Mouse (Mus musculus): ENCODE measurements around the gene Mum1.

Mum1 gene

DNA sequence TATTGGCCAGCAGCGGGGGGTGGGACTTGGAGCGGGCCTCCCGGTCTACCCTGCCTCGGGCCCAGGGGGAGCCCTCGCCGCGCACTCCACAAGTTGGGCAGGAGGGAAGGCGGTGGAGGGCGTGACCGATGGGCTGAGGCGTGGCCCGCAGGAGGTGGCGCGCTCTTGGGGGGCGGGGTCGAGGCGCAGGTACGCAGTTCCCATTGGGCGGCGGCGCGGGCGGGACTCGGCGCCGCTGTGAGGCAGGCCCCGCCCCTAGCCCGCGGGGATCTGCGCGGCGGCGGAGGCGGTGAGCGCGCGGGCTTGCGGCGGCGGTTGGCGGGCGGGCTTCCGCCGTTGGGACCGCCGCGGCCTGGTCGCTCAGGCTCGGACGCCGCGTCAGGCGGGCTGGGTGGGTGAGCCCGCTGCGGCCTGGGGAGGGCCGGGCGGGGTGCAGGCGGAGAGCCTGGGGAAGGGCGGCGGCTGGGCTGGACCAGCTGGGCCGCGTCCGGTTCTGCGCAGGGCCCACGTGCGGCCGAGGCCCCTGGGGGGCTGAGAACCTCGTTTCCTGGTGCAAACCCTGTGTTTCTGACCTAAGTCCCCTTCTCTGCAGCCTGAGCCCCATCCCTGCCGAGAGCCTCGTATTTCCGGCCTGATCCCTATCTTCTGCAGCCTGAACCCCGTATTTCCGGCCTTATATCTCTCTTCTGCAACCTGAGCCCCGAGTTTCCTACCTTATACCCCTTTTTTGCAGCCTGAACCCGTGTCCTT lies at the start of gene Mum1:
TSS of gene Mum1 (plus strand) at position 19 of the 750 bp plus-strand sequence.
- peak; percentile 99 for DNase-seq (ENCODE audit: low spot score)

DNA sequence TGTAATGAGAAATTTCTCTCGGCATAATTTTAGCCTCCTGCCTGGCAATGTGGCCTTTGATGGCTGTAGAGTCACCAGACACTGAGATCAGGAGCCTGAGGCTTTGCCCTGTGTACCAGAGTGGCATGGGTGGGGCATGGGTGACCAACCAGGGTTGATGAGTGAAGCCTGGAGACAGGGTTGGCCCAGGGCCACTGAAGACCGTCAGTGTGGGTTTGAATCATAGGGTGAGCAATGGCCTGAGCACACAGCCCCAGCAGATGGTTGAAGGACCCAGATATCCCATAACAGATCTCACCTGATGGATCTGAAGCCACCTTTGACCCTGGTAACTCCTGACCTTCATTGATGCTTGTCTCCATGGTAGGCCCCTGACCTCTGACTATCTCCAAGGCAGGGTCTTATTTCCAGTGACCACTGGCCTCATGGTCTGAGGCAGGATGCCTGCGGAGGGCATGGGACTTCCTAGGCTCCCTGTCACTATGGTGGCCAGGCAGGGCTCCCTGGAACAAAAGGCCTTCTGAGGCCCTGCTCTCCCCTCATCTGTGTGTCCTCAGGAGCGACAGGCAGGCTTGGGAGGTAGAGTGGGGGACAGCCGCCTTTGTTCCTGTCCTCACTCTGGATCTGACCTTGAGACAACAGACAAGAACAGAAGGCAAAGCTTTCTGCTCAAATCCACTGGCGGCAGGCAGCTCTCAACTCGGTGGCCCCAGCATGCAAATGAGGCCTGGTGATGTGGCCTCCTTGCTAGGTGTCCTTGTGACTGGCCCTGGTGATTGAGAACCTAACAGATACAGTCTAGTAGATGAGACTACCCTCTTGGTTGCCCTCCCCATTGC lies 48.6 kb upstream of the Mum1 start:
- DNase-seq (ENCODE audit: low spot score) = no peak

DNA sequence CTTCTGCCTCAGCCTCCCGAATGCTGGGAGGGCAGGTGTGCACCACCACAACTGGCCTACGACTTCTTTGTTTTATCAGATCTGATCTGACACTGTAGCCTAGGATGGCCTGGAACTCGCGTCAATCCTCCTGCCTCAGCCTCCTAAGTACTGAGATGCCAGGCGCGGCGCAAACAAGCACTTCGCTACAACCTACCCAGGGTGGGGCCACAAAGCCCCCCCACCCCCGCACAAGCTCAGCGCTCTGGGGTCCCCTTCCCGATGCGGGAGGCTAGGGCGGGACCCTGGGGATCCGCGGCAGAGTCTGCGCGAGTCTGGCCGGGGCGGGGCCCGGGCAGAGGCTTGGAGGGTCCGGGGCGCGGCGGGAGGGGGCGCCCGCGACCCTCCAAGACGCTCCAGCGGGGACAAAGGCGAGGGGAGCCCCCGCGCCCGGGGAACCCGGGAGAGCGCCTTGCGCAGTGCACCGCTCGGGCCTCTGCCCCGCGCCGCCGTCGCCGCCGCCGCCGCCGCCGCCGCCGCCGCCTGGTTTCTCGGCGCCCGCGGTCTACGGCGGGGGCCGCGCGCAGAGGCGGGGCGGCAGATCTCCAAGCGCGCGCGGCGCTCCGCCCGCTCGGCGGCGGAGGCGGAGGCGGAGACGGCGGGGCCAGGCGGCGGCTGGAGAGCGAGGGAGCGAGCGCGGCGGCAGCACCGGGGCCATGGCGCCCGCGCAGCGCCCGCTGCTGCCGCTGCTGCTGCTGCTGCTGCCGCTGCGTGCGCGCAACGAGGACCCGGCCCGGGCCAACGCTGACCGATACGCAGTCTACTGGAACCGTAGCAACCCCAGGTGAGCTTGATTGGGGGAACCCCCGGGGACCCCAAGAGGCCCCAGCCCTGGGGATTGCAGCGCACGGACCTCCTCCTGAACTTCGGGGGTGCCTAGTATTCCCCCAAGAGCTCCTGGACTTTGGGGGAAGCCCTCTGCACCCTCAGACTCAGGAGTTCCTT lies 46.9 kb upstream of the Mum1 start, which contains the start of gene Efna2:
TSS of gene Efna2 (plus strand) at position 415 of the 984 bp plus-strand sequence.
- peak; percentile 54 for DNase-seq (ENCODE audit: low spot score)

DNA sequence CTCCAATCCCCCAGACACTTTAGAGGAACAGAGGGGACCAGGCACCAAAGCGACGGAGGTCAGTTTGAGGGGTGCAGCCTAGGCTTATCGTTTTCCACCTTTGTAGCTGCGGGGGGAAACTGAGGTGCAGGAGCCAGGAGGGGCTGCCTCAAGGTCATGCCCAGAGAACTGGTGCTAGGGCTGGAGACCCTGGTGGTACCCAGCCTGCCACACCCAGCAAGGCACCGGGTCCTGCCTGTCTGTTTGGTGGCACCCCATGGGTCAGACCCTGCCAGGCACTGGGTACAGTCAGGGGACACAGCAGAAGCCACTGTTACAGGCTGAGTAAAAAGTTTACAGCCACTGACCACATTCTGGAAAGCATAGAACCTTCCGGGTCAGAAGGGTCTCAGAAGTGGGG lies 45.9 kb upstream of the Mum1 start:
- DNase-seq (ENCODE audit: low spot score) = no peak

DNA sequence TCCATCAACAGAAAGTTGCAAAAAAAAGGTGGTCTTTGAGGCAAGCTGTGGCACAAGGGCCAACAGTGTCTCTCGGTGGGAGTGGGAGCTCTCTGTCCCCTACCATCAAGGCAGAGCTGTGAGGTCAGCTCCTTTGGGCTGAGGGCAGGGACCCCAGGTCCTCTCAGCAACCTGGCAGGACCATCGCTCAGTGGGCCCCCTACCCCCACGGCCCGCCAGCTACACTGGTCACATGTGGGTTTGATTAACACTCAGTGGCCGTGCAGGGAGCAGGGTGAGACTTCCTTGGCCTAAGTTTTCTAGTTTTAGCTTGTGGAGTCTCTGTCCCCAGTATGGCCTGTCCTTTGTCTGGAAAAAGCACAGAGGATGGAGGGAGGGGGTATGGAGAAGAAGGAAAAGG lies 45.4 kb upstream of the Mum1 start:
- no peak for DNase-seq (ENCODE audit: low spot score)

DNA sequence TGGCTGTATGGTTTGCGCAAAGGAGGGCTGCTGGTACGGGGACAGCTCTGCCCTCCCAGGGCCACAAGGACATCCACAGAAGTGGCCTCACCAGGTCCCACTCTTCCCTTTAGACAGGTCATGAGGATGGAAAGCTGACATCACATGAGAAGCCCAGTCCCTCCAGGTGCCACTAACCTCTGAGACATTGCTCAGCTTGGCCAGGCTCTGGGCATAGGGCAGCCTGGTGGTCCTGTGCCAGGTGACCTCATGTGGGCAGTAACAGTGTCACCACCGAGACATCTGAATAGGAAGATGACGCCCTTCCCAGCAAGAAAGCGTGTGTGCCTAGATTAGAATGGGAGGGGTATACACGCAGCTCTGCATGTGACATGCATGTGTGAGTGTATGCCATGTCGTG lies 43.7 kb upstream of the Mum1 start:
- no peak for DNase-seq (ENCODE audit: low spot score)

DNA sequence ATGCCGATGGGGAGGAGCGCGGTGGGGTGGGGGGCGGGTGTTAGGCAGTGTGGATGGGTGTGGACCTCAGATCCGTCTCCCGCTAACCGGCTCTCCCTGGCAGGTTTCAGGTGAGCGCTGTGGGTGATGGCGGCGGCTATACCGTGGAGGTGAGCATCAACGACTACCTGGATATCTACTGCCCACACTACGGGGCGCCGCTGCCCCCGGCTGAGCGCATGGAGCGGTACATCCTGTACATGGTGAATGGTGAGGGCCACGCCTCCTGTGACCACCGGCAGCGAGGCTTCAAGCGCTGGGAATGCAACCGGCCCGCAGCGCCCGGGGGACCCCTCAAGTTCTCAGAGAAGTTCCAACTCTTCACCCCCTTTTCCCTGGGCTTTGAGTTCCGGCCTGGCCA lies 39.6 kb upstream of the Mum1 start:
- DNase-seq (ENCODE audit: low spot score) = no peak

DNA sequence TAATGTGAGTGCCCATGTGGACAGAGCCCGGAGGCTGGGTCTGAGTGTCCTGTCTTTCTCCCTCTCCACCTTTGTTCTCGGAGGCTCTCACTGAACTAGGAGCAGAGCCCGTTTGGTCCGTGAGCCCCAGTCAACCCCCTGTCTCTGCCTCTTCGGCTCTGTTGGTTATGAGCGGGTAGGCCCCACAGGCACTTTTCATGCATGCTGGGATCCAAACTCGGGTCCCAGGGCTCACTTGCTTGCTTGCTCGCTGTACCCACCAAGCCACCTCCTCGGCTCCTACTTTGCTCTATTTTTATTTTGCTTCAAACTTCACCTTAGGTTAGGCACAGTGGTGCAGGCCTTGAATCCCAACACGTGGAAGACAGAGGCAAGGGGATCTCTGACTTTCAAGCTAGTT lies 38.5 kb upstream of the Mum1 start:
- DNase-seq (ENCODE audit: low spot score) = no peak

DNA sequence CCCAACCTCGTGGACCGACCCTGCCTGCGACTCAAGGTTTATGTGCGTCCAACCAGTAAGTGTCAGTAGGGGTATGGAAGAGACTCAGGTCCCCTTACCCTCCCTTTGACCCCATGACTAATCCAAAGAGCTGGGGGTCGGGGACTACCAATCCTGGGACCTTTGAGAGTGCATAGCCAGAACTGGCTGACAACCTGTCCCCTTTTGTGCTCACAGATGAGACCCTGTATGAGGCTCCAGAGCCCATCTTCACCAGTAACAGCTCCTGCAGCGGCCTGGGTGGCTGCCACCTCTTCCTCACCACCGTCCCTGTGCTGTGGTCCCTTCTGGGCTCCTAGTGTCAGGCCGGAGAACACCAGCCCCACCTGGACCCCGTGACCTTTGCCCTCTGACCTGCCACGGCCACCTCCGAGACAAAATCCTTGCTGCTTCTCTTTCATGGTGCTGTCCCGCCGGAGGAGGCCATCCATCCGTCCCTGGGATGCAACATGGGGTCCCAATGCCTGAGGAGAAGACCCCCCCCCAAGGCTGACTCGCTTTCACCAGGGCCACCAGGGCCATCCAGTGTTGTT lies 37.7 kb upstream of the Mum1 start:
- no peak for DNase-seq (ENCODE audit: low spot score)

DNA sequence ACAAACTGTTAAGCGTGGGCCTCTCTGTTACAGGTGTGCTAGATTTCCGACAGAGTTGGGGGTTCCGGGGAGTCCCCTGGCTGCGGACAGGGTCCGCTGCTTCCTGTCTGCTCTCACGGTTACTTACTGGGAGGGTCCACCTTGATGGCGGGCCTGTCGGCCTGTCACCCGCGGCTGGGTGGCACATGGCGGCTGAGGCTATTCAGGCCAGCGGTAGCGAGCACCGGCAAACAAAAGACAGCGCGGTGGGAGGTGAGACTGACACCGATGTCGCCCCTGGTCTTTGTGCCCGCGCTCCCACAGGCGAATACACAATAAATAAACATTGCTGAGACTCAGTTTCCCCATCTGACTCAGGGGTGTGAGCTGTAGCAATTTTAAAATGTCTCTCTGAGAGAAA lies 36.2 kb upstream of the Mum1 start:
- DNase-seq (ENCODE audit: low spot score) = peak; percentile 66

DNA sequence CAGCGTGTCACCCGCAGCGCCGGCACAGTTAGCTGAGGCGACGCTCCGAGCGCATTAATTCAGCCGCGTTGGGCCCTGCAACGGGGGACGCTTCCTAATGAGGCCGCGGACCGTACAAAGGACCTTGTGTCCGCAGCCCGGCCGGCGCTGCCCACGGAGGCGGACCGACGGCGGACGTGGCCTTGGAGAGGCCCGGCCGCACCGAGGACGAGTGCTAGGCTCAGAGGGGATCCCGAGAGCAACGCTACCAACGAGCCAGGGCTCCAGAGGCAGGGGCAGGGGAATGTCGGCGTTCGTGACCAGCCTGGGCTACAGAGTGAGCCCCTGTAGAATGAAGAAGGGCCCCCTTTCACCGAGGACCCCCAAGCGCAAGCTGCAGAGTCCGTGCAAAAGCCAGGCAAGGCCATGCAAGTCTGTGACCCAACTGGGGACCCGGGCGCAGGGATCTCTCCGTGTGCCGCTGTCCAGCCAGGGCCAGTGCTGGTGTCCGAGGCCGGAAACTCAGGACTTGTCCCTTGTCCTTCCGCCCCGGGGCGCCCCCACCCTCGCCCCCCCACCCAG lies 35.7 kb upstream of the Mum1 start:
- DNase-seq (ENCODE audit: low spot score) = peak; percentile 75

DNA sequence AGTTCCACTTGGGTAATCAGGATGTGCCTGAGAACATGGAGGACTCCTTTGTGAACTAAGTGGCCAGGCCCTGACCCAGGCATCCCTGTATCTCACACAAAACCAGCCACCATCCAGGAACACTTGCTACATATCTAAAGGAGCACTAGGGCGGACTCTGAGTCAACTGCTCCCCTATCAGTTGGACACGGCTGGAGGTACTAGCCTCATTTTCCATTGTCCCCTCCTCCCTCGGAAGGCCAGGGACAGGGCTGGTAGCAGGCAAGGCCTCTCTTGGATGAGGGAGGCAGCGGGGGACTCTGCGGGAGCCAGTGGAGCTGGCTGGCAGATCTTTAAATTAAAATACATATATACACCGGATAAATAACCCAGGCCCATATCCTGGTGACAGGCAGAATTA lies 32.3 kb upstream of the Mum1 start:
- DNase-seq (ENCODE audit: low spot score) = no peak

DNA sequence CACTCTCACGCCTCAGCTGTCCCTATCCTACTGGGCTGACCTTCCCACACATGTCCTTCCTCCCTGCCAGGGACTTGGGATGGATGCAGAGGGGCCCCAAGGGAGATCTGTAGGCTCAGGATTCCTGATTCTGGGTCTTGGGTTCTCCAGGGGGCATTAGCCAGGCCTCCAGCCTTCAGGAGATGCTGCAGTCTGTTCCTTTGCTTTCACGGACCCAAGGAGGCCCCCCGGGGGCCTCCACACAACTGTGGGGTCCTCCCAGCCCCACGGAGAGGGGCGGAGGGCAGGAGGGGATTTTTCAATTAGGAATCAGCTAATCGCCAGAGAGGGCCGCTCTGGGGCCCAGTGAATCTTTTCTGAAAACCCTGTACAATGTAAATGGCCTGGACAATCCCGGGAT lies 31.8 kb upstream of the Mum1 start:
- no peak for DNase-seq (ENCODE audit: low spot score)

DNA sequence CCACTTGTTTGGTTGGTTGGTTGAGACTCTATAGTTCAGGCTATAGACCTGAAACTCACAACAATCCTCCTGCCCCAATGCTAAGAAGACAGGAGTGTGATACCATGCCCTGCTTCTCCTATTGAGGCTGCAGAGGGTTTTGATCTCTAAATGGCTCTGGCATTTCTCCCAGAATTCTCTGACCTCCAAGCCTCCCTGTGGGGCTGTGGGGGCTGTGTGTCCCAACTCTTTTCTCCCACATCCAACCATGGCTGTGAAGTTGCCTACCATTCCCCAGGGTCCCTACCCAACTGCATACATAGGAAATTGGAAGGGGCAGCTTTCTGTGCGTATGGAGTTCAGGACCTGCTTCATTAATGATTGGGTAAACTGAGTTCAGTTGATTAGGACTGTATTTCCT lies 30.1 kb upstream of the Mum1 start:
- DNase-seq (ENCODE audit: low spot score) = no peak

DNA sequence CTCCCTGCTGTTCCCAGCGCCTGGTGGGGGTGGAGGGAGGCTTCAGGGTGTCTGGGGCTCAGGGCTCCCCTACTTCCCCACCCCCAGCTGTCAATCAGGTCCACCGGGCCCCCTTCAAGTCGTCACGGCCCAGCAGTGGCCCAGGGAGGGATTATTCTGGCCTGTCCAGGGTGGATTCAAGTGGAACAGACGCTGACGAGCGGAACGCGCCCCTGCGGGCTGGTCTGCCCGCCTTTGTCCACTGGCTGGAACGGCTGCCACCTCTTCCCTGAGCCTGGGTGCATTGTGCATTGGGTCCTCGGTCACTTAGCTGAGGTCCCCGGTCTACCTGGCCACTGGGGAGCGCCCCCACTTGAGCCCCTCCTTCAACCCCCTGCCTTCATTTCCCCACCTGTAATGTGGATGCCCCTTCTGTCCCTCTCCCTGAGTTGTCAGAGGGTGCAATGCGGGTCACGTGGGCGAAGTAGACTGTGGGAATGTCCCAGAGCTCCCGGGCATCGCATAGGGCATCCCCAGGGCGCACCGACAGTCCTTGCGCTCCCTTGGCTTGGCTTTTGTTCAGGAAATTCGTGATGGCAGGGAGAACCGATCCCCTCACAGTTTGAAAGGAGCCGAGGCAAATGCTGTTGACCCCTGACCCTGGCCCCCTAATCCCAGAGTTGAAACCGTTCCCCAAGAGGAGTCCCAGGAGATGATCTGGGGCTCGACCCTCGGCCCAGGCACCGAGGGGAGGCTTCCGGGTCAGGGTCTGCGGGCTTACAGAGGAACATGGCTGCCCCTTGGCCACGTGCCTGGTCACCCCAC lies 29.3 kb upstream of the Mum1 start:
- no peak for DNase-seq (ENCODE audit: low spot score)

DNA sequence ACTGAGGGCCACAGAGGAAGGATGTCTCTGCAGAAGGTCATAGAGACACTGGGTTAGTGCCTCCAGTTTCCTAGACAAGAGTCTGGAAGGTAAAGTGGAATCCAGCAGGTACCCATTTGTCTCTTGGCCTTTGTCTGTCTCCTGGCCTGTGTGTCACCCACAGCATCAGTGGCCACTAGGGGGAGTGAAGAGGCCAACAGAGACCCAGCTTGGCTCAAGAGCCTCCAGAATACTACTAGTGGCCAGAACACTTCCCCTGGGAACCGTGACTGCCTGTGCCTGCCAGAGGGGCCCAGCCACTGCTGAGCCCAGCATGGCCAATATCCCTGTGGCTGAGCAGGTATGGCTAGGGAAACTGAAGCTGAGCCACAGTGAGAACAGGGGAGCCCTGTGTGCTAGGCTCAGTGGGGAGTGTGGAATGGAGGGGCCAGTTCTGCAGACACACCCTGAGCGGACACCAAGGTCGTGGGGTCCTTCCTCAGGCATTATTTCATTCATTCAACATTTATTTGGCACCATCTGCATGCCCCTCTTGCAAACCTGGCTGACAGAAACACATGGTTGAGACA lies 26.7 kb upstream of the Mum1 start:
- DNase-seq (ENCODE audit: low spot score) = peak; percentile 93

DNA sequence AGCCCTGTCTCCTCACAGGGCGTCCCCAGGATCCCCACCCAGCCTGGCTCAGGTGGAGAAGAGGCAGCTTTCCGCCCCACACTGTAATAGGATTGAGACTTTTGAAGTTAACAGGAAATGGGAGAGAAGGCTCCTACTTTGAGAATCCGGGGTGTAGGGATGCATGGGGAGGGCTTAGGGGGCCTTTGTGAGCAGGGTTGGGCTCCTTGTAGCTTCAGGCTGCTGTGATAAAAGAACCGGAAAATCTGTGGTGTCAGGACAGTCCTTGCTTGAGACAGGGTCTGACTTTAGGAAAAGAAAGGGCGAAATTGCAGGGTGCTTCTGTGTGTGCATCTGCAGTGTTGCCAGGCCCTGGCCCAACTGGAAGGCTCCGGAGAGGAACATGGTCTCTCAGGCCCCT lies 25.7 kb upstream of the Mum1 start:
- DNase-seq (ENCODE audit: low spot score) = no peak

DNA sequence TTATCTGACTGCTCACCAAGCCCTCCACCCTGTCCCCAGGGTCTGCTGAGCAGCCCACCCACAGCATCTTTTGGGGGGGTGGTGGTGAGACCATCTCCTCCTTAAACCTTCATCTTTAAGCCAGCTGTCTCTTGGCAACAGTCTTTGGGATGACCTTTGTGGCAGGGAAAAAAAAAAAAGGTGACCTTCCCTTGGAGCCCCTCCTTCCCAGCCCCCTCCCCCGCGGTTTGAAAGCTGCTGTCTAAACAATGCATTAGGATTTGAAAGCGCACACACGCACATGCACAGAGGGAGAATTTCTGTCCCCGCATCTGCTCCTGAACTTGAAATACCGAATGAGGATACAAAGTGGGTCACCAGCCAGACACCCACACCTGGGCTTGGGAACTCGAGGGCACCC lies 22.2 kb upstream of the Mum1 start:
- DNase-seq (ENCODE audit: low spot score) = no peak

DNA sequence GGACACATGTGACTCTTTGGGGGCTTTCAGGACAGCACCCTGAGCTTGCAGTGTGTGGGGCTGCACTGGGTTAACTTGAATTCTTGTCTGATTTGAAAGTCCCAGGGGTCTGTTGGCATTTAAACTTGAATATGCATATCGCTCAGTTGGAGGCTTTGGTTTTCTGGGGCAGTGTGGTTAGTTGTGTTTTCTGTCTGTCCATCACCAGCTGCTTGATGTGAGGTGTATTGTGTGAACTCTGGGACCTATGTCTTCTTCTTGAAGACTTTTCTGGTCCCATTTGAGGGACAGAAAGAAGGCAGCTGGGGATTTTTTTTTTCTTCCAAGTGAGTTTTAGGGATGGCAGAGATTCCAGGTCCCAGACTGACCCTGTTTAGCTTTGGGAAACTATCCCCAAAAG lies 19.0 kb upstream of the Mum1 start:
- DNase-seq (ENCODE audit: low spot score) = no peak

DNA sequence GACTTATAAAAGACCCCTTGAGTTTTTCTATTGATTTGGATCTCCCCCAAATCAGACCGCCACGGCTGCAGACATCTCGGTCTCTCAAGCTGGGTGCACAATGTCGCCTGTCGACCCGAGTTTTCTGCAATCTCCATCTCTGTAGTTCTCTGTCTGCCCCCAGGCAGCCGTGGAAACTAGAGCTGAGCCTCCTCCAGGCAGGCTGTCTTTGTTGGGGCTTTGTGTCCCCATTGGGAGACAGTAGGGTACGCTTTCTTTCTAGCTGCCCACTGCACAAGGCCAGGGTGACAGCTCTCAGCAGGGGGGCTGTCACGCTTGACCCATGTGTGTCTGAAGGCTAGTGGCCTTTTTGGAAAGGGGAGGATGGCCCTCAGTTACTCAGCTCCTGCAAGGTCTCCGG lies 18.6 kb upstream of the Mum1 start:
- DNase-seq (ENCODE audit: low spot score) = no peak

Measured in embryo, embryonic 10 days (tissue).